Mouse (Mus musculus) frontal cortex, postnatal 10 days (tissue): Measurements from ENCODE around the gene Cntnap5c.

Experiments
- DNase-seq, 2 experiments: peaks; one replicate each; pipeline ENCODE4 v3.0.0; 2022; ENCODE audit warnings: low spot score in 2 of 2, mixed read lengths in 1 of 2

Gene Cntnap5c

GRCm38 (mm10) chr17:58003322-58003721 is 234.0 kb downstream of the Cntnap5c start:
- no peak for DNase-seq

- no peak for DNase-seq
These were observed 235.1 kb downstream of the Cntnap5c start for GRCm38 (mm10) chr17:58004491-58004890.

- no peak for DNase-seq
These were observed 271.8 kb downstream of the Cntnap5c start for GRCm38 (mm10) chr17:58041178-58041577.

- DNase-seq, result no peak
These were observed 275.8 kb downstream of the Cntnap5c start for GRCm38 (mm10) chr17:58045149-58045548.

- no peak for DNase-seq
These were observed 300.5 kb downstream of the Cntnap5c start for GRCm38 (mm10) chr17:58069912-58070311.

GRCm38 (mm10) chr17:58082676-58083075 is 313.3 kb downstream of the Cntnap5c start:
- DNase-seq, result no peak

GRCm38 (mm10) chr17:58104505-58104904 is 335.1 kb downstream of the Cntnap5c start:
- no peak for DNase-seq

GRCm38 (mm10) chr17:58107901-58108300 is 338.5 kb downstream of the Cntnap5c start:
- no peak for DNase-seq

GRCm38 (mm10) chr17:58108335-58108734 is 339.0 kb downstream of the Cntnap5c start:
- DNase-seq, result no peak

- DNase-seq, result peak in 1 of 2 experiments; percentile 9
These were observed 417.8 kb downstream of the Cntnap5c start for GRCm38 (mm10) chr17:58187171-58187570.

- DNase-seq, result no peak
These were observed 431.8 kb downstream of the Cntnap5c start for GRCm38 (mm10) chr17:58201148-58201547.

GRCm38 (mm10) chr17:58268058-58268457 is 498.7 kb downstream of the Cntnap5c start:
- no peak for DNase-seq

GRCm38 (mm10) chr17:58351310-58351709 is 581.9 kb downstream of the Cntnap5c start:
- DNase-seq, result no peak

- no peak for DNase-seq
These were observed 586.9 kb downstream of the Cntnap5c start for GRCm38 (mm10) chr17:58356224-58356623.

GRCm38 (mm10) chr17:58363582-58364267 is 594.4 kb downstream of the Cntnap5c start:
- no peak for DNase-seq

- DNase-seq, result no peak
These were observed 600.7 kb downstream of the Cntnap5c start for GRCm38 (mm10) chr17:58370089-58370488.

- DNase-seq, result peak in 1 of 2 experiments; percentile 4
These were observed 638.4 kb downstream of the Cntnap5c start for GRCm38 (mm10) chr17:58407769-58408168.

GRCm38 (mm10) chr17:58408756-58409155 is 639.4 kb downstream of the Cntnap5c start:
- no peak for DNase-seq

- no peak for DNase-seq
These were observed 668.1 kb downstream of the Cntnap5c start for GRCm38 (mm10) chr17:58437443-58437842.
